Mouse (Mus musculus) Muller cell, postnatal 12 days (primary cell): Measurements from ENCODE around the gene Gm20817.
"Not testable (repeated sequence)": the region's sequence is repeated elsewhere in the genome, so short reads cannot be mapped to it uniquely, and the experiment has no call there.

Source experiments
- DNase-seq: peaks from one replicate; pipeline ENCODE4 v3.0.0-alpha.2; 2015; ENCODE audit errors: inconsistent ontology term

The Gm20817 gene

GRCm38 (mm10) chrY:68832628-68833027 is at the start of gene Gm20817:
Gene Gm20817, minus strand, starts transcription at chrY:68832728.
- DNase-seq: not testable (repeated sequence)
